Mouse (Mus musculus) ES-Bruce4 (cell line): ENCODE measurements around the gene Map3k3.

ENCODE experiments used
- CTCF ChIP-seq: IDR thresholded peaks from one replicate; pipeline ENCODE4 v1.8.1; 2011; ENCODE audit warnings: low read depth, low read length
- EP300 ChIP-seq: IDR thresholded peaks from 2 replicates; pipeline ENCODE4 v1.6.1; 2011; ENCODE audit warnings: low read depth, low read length; ENCODE audit not compliant: insufficient read depth
- POLR2A ChIP-seq: IDR thresholded peaks from one replicate; pipeline ENCODE4 v1.8.1; 2011; ENCODE audit warnings: low read length; ENCODE audit not compliant: insufficient read depth

GRCm38 (mm10) chr11:106176372-106176771 is 92.0 kb downstream of the Map3k3 start:
- TF ChIP-seq POLR2A = no peak
- no peak for TF ChIP-seq CTCF
- no peak for TF ChIP-seq EP300
